Mouse (Mus musculus): ENCODE results near the gene Cdk5r1. TPM values are rescaled to one million over a fixed set of nuclear protein-coding genes. Genes with fewer than 3 reads are reported as not detected.

Cdk5r1 gene
- polyA plus RNA-seq, 2 experiments: 0.17 to 0.64 TPM

- ATAC-seq (ENCODE audit: insufficient read depth) (no peak), DNase-seq (ENCODE audit: low read depth in 3 of 3, low spot score in 3 of 3) (no peak)
- TF ChIP-seq EP300 (IDR thresholded peaks at IDR 0.05; ENCODE audit: low read depth) (no peak), CTCF (IDR thresholded peaks at IDR 0.05; ENCODE audit: low read depth) (no peak)
- Histone ChIP-seq H3K27ac (no peak overlapping the region), H3K27me3 (ENCODE audit: control insufficient read depth, insufficient read depth, low read length) (no peaks in the 10 kb centered on the region), H3K36me3 (replicated peaks; ENCODE audit: control insufficient read depth, insufficient read depth, low read depth) (no peaks in the 10 kb centered on the region), H3K4me2 (ENCODE audit: low read depth) (no peak overlapping the region), H3K9ac (replicated peaks) (no peak overlapping the region), H3K4me3 (ENCODE audit: insufficient read depth in 1 of 2, low read depth in 2 of 2, low read length in 2 of 2) (no peak overlapping the region), H3K4me1 (replicated peaks; ENCODE audit: control insufficient read depth in 2 of 2, insufficient read depth in 2 of 2, low read length in 1 of 2) (no peaks in the 10 kb centered on the region), H3K9me3 (ENCODE audit: control insufficient read depth, low read length) (no peaks in the 10 kb centered on the region)
- WGBS (ENCODE audit: insufficient replicate concordance): 69% methylated on average over 9 of the region's 9 CpGs
Observed at GRCm38 (mm10) chr11:80485120-80485551, 8.3 kb downstream of the Cdk5r1 start.

GRCm38 (mm10) chr11:80485622-80486206 is 8.9 kb downstream of the Cdk5r1 start:
- Histone ChIP-seq H3K9ac (replicated peaks) (no peak overlapping the region), H3K4me1 (replicated peaks; ENCODE audit: control insufficient read depth in 2 of 2, insufficient read depth in 2 of 2, low read length in 1 of 2) (no peaks in the 10 kb centered on the region), H3K36me3 (replicated peaks; ENCODE audit: control insufficient read depth, insufficient read depth, low read depth) (no peaks in the 10 kb centered on the region), H3K4me3 (ENCODE audit: insufficient read depth in 1 of 2, low read depth in 2 of 2, low read length in 2 of 2) (no peak overlapping the region), H3K4me2 (ENCODE audit: low read depth) (no peak overlapping the region), H3K27ac (no peak overlapping the region), H3K9me3 (ENCODE audit: control insufficient read depth, low read length) (no peaks in the 10 kb centered on the region), H3K27me3 (ENCODE audit: control insufficient read depth, insufficient read depth, low read length) (no peaks in the 10 kb centered on the region)
- DNase-seq (ENCODE audit: low read depth in 3 of 3, low spot score in 3 of 3) (no peak), ATAC-seq (ENCODE audit: insufficient read depth) (no peak)
- TF ChIP-seq CTCF (IDR thresholded peaks at IDR 0.05; ENCODE audit: low read depth) (no peak), EP300 (IDR thresholded peaks at IDR 0.05; ENCODE audit: low read depth) (no peak)
- 80% methylated on average over 10 of the region's 10 CpGs for WGBS (ENCODE audit: insufficient replicate concordance)

- Histone ChIP-seq H3K9me3 (ENCODE audit: control insufficient read depth, low read length) (no peaks in the 10 kb centered on the region), H3K36me3 (replicated peaks; ENCODE audit: control insufficient read depth, insufficient read depth, low read depth) (no peaks in the 10 kb centered on the region), H3K4me3 (ENCODE audit: insufficient read depth in 1 of 2, low read depth in 2 of 2, low read length in 2 of 2) (no peak overlapping the region), H3K4me2 (ENCODE audit: low read depth) (no peak overlapping the region), H3K4me1 (replicated peaks; ENCODE audit: control insufficient read depth in 2 of 2, insufficient read depth in 2 of 2, low read length in 1 of 2) (no peaks in the 10 kb centered on the region), H3K9ac (replicated peaks) (no peak overlapping the region), H3K27me3 (ENCODE audit: control insufficient read depth, insufficient read depth, low read length) (no peaks in the 10 kb centered on the region), H3K27ac (no peak overlapping the region)
- TF ChIP-seq CTCF (IDR thresholded peaks at IDR 0.05; ENCODE audit: low read depth) (no peak), EP300 (IDR thresholded peaks at IDR 0.05; ENCODE audit: low read depth) (no peak)
- no peak for DNase-seq (ENCODE audit: low read depth in 3 of 3, low spot score in 3 of 3)
- ATAC-seq (ENCODE audit: insufficient read depth): no peak
- 74% methylated on average over 15 of the region's 15 CpGs for WGBS (ENCODE audit: insufficient replicate concordance)
Observed at GRCm38 (mm10) chr11:80487904-80488587, 11.2 kb downstream of the Cdk5r1 start.

GRCm38 (mm10) chr11:80489172-80489881 is 12.5 kb downstream of the Cdk5r1 start:
- Histone ChIP-seq H3K4me1 (replicated peaks; ENCODE audit: control insufficient read depth in 2 of 2, insufficient read depth in 2 of 2, low read length in 1 of 2) (no peaks in the 10 kb centered on the region), H3K27ac (no peak overlapping the region), H3K4me3 (ENCODE audit: insufficient read depth in 1 of 2, low read depth in 2 of 2, low read length in 2 of 2) (no peak overlapping the region), H3K9me3 (ENCODE audit: control insufficient read depth, low read length) (no peaks in the 10 kb centered on the region), H3K4me2 (ENCODE audit: low read depth) (no peak overlapping the region), H3K9ac (replicated peaks) (no peak overlapping the region), H3K36me3 (replicated peaks; ENCODE audit: control insufficient read depth, insufficient read depth, low read depth) (no peaks in the 10 kb centered on the region), H3K27me3 (ENCODE audit: control insufficient read depth, insufficient read depth, low read length) (no peaks in the 10 kb centered on the region)
- TF ChIP-seq EP300 (IDR thresholded peaks at IDR 0.05; ENCODE audit: low read depth): no peak
- no peak for TF ChIP-seq CTCF (IDR thresholded peaks at IDR 0.05; ENCODE audit: low read depth)
- DNase-seq (ENCODE audit: low read depth in 3 of 3, low spot score in 3 of 3) (no peak), ATAC-seq (ENCODE audit: insufficient read depth) (no peak)
- 38% methylated on average over 12 of the region's 12 CpGs for WGBS (ENCODE audit: insufficient replicate concordance)

- WGBS (ENCODE audit: insufficient replicate concordance): 21% methylated on average over 5 of the region's 5 CpGs
- no peak overlapping the region for H3K4me3 ChIP-seq (ENCODE audit: insufficient read depth in 1 of 2, low read depth in 2 of 2, low read length in 2 of 2)
- TF ChIP-seq CTCF (IDR thresholded peaks at IDR 0.05; ENCODE audit: low read depth): no peak
- TF ChIP-seq EP300 (IDR thresholded peaks at IDR 0.05; ENCODE audit: low read depth): no peak
- no peak overlapping the region for H3K27ac ChIP-seq
- no peak for ATAC-seq (ENCODE audit: insufficient read depth)
- H3K9me3 ChIP-seq (ENCODE audit: control insufficient read depth, low read length): no peaks in the 10 kb centered on the region
- H3K36me3 ChIP-seq (replicated peaks; ENCODE audit: control insufficient read depth, insufficient read depth, low read depth): no peaks in the 10 kb centered on the region
- DNase-seq (ENCODE audit: low read depth in 3 of 3, low spot score in 3 of 3): peak in 2 of 3 experiments; percentile 9 to 27
- H3K9ac ChIP-seq (replicated peaks): no peak overlapping the region
- H3K27me3 ChIP-seq (ENCODE audit: control insufficient read depth, insufficient read depth, low read length): no peaks in the 10 kb centered on the region
- no peaks in the 10 kb centered on the region for H3K4me1 ChIP-seq (replicated peaks; ENCODE audit: control insufficient read depth in 2 of 2, insufficient read depth in 2 of 2, low read length in 1 of 2)
- H3K4me2 ChIP-seq (ENCODE audit: low read depth): no peak overlapping the region
Observed at GRCm38 (mm10) chr11:80489882-80490196, 13.0 kb downstream of the Cdk5r1 start.

Data from liver, embryonic 14.5 days (tissue).